Mouse (Mus musculus): ENCODE data around the gene Tex38.

DNA sequence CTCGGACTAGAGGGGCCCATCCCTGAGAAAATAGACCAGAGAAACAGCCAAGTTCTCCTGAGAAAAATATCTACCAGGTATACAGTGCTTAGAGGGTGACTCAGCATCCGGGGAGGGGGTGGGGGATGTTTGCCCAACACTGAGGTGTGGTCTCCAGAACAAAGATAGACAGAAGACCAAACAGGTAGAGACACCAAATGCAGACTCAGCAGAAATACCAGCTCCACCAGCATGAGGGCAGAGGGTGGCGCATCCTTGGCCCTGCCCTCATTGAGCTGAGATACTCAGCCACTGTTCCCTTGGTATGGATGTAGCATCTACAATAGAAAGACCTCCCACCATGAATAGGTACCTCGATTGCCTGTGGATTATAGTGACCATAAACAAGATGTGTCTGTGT, 46.0 kb downstream of the Tex38 start:
- TF ChIP-seq CTCF (IDR thresholded peaks at IDR 0.05; ENCODE audit: extremely low read depth, insufficient read length, insufficient replicate concordance, low read depth, low read length), result no peak
- no peak for TF ChIP-seq POLR2A (IDR thresholded peaks at IDR 0.05; ENCODE audit: low read depth, low read length)
